Mouse (Mus musculus): ENCODE data around the gene Uhrf2.

- TF ChIP-seq GATA1 (IDR thresholded peaks at IDR 0.05; ENCODE audit: borderline replicate concordance, low read length) (no peak), CTCF (IDR thresholded peaks at IDR 0.05; ENCODE audit: low read depth, low read length) (no peak)
Observed at GRCm38 (mm10) chr19:30010520-30011296, 19.6 kb upstream of the Uhrf2 start.
